Mouse (Mus musculus) hindbrain, embryonic 15.5 days (tissue): ENCODE results near the gene Sms. TPM values are rescaled to one million over a fixed set of nuclear protein-coding genes. Genes with fewer than 3 reads are reported as not detected.

Experiments used
- ATAC-seq: fragments of 200-750 bp; cut with Nextera tagmentation; 2 replicates; pipeline ENCODE4 v1.8.0; 2017; ENCODE audit warnings: low read depth, moderate number of reproducible peaks, moderate TSS enrichment; ENCODE audit not compliant: low FRiP score
- H3K27ac ChIP-seq: fragments of 300-500 bp; sonication (generic); replicated peaks from 2 replicates; pipeline ENCODE4 v1.5.1; 2015; ENCODE audit warnings: mild to moderate bottlenecking, inconsistent platforms
- H3K27me3 ChIP-seq: fragments of 300-500 bp; sonication (generic); 2 replicates; pipeline ENCODE4 v1.6.1; 2015; ENCODE audit warnings: control low read depth, inconsistent platforms
- H3K36me3 ChIP-seq: fragments of 300-500 bp; sonication (generic); 2 replicates; pipeline ENCODE4 v1.6.1; 2015; ENCODE audit warnings: control low read depth, inconsistent platforms
- H3K4me1 ChIP-seq: fragments of 300-500 bp; sonication (generic); replicated peaks from 2 replicates; pipeline ENCODE4 v1.6.1; 2015; ENCODE audit warnings: control low read depth, inconsistent platforms
- H3K4me2 ChIP-seq: fragments of 300-500 bp; sonication (generic); 2 replicates; pipeline ENCODE4 v1.6.1; 2015; ENCODE audit warnings: moderate library complexity, mild to moderate bottlenecking, inconsistent platforms
- H3K4me3 ChIP-seq: fragments of 300-500 bp; sonication (generic); 2 replicates; pipeline ENCODE4 v1.5.1; 2015; ENCODE audit warnings: mild to moderate bottlenecking, inconsistent platforms
- H3K9ac ChIP-seq: fragments of 300-500 bp; sonication (generic); 2 replicates; pipeline ENCODE4 v1.6.1; 2015; ENCODE audit warnings: inconsistent platforms
- H3K9me3 ChIP-seq: fragments of 300-500 bp; sonication (generic); 2 replicates; pipeline ENCODE4 v1.6.1; 2016; ENCODE audit warnings: control low read depth, inconsistent platforms
- WGBS: fragments of 180-500 bp; shearing (Covaris S2); methylation state at CpG from one replicate; pipeline ENCODE4 v1.1.7; 2015; 5-methylcytosine and 5-hydroxymethylcytosine counted together
- polyA plus RNA-seq: library from polyadenylated mRNA; unstranded; fragments of >200 nt; fragmentation: Nextera tagmentation; extraction: Ambion mirVana; gene quantifications from 2 replicates; pipeline ENCODE4 v1.2.1, GENCODE M21; 2015

The Sms gene
- polyA plus RNA-seq, 1 experiment from 2014 or later, result 142 TPM

DNA sequence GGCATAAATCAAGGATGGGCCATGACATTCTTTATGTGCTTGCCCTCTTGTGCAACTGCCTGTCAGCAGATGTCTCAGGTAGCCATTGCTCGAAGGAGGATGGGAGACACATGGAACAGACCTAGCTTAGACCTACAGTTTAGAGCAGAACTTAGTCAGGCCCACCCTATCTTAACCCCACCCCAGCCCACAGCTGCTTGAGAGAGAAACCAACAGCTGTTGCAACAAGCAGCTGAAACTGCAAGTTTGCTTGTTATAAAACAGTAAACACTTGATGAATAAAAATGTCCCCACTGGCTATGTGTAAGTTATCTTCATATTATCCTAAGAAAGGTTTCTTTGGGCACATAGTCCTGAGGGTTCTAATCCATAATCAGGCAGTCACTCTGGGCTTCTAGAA, 57.3 kb downstream of the Sms start:
- 65% methylated on average over 1 of the region's 1 CpGs for WGBS
- H3K9me3 ChIP-seq, result no peaks in the 10 kb centered on the region

DNA sequence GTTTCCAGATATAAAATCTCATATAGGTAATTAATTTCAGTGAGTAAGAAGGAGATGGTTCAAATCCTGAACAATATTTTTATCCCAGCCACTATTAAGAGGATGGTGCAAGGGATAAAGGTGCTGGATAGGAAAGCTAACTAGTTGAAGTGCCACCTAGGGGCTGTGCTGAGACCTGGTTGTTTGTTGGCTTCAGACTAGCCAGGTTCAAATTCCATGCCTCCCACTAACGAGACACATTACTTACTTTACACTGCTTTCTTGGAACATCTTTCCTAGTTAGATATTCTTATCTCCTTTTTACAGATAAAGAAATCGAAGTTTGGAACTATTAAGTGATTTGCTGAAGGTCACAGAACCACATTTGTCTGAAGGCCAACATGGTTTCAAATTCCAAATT, 72.6 kb downstream of the Sms start:
- Histone ChIP-seq H3K27me3 (no peaks in the 10 kb centered on the region), H3K4me3 (no peak overlapping the region), H3K4me1 (no peaks in the 10 kb centered on the region), H3K9me3 (no peaks in the 10 kb centered on the region), H3K4me2 (no peak overlapping the region), H3K27ac (no peak overlapping the region), H3K36me3 (no peaks in the 10 kb centered on the region), H3K9ac (no peak overlapping the region)
- ATAC-seq, result no peak
- WGBS, result 76% methylated on average over 2 of the region's 2 CpGs

More for the DNA sequence above, 57.3 kb downstream of the Sms start:
- Histone ChIP-seq H3K4me1 (no peaks in the 10 kb centered on the region), H3K27ac (no peak overlapping the region), H3K4me3 (no peak overlapping the region), H3K9ac (no peak overlapping the region), H3K27me3 (no peaks in the 10 kb centered on the region), H3K4me2 (no peak overlapping the region), H3K36me3 (no peaks in the 10 kb centered on the region)
- ATAC-seq, result no peak

GRCm38 (mm10) chrX:157415212-157415611, 76.9 kb downstream of the Sms start, which contains the start of gene Phex:
TSS of gene Phex (minus strand) at chrX:157415312.
- no peaks in the 10 kb centered on the region for H3K27me3 ChIP-seq
- no peak for ATAC-seq
- no peaks in the 10 kb centered on the region for H3K4me1 ChIP-seq
- no peak within 1 kb of the TSS for H3K4me2 ChIP-seq
- no peak within 1 kb of the TSS for H3K27ac ChIP-seq
- H3K9me3 ChIP-seq, result no peaks in the 10 kb centered on the region
- H3K9ac ChIP-seq, result no peak within 1 kb of the TSS
- no peak within 1 kb of the TSS for H3K4me3 ChIP-seq
- 63% methylated on average over 5 of the region's 5 CpGs for WGBS
- no peaks in the 10 kb centered on the region for H3K36me3 ChIP-seq

GRCm38 (mm10) chrX:157404919-157405318, 87.2 kb downstream of the Sms start:
- Histone ChIP-seq H3K4me2 (no peak overlapping the region), H3K9me3 (no peaks in the 10 kb centered on the region), H3K36me3 (no peaks in the 10 kb centered on the region), H3K9ac (no peak overlapping the region), H3K27me3 (no peaks in the 10 kb centered on the region), H3K4me1 (no peaks in the 10 kb centered on the region), H3K27ac (no peak overlapping the region), H3K4me3 (no peak overlapping the region)
- ATAC-seq, result no peak
- 69% methylated on average over 6 of the region's 6 CpGs for WGBS

Other genes starting within 250 kb of the Sms start
- gene Phex, start 77.0 kb downstream of the Sms start, polyA plus RNA-seq, result 0.18 and 0.26 TPM in 2 replicates
- 1.2 and 1.9 TPM in 2 replicates for gene Yy2, start 76.7 kb upstream of the Sms start, polyA plus RNA-seq
- 27.5 and 28.2 TPM in 2 replicates for gene Mbtps2, start 106.4 kb upstream of the Sms start, polyA plus RNA-seq
- gene Smpx, start 206.6 kb upstream of the Sms start, polyA plus RNA-seq, result 0.14 and 0.43 TPM in 2 replicates